Mouse (Mus musculus) thymus, postnatal 0 days (tissue): ENCODE measurements around the gene Idua. TPM values are rescaled to one million over a fixed set of nuclear protein-coding genes. Genes with fewer than 3 reads are reported as not detected.
"Not testable (repeated sequence)": the region's sequence is repeated elsewhere in the genome, so short reads cannot be mapped to it uniquely, and the experiment has no call there.

ENCODE experiments used
- DNase-seq: peaks from one replicate; pipeline ENCODE4 v3.0.0-alpha.2; 2015; ENCODE audit warnings: low spot score
- polyA plus RNA-seq: library from polyadenylated mRNA; unstranded; fragments of >200 nt; fragmentation: Nextera tagmentation; extraction: Ambion mirVana; gene quantifications from 2 replicates; pipeline ENCODE4 v1.2.1, GENCODE M21; 2015

Gene Idua
- polyA plus RNA-seq = 5.4 and 6.2 TPM in 2 replicates

GRCm38 (mm10) chr5:108659698-108660631 is at the start of gene Idua:
Gene Idua (plus strand): TSS chr5:108660331.
- DNase-seq = no peak

GRCm38 (mm10) chr5:108610426-108610825 is 49.7 kb upstream of the Idua start:
- DNase-seq = no peak

- DNase-seq = no peak
These were observed 38.3 kb upstream of the Idua start for GRCm38 (mm10) chr5:108621870-108622269.

- DNase-seq = no peak
These were observed 34.0 kb upstream of the Idua start for GRCm38 (mm10) chr5:108626050-108626660.

GRCm38 (mm10) chr5:108628891-108629633 is 31.1 kb upstream of the Idua start:
- DNase-seq = peak; percentile 48

- DNase-seq = peak; percentile 97
These were observed 30.3 kb upstream of the Idua start, which contains the start of the genes Gak and Tmem175 for GRCm38 (mm10) chr5:108629634-108630483. Gene Gak (minus strand): TSS chr5:108629755. Gene Tmem175 (plus strand): TSS chr5:108629770.

- DNase-seq = no peak
These were observed 26.5 kb upstream of the Idua start for GRCm38 (mm10) chr5:108633676-108634075.

GRCm38 (mm10) chr5:108634088-108634487 is 26.0 kb upstream of the Idua start:
- not testable (repeated sequence) for DNase-seq

GRCm38 (mm10) chr5:108636172-108636571 is 24.0 kb upstream of the Idua start:
- DNase-seq = no peak

- no peak for DNase-seq
These were observed 16.5 kb upstream of the Idua start for GRCm38 (mm10) chr5:108643674-108644073.

GRCm38 (mm10) chr5:108645651-108646342 is 14.3 kb upstream of the Idua start:
- no peak for DNase-seq

- DNase-seq = no peak
These were observed 13.8 kb upstream of the Idua start for GRCm38 (mm10) chr5:108646343-108646660.

- no peak for DNase-seq
These were observed 12.8 kb upstream of the Idua start for GRCm38 (mm10) chr5:108647311-108647710.

GRCm38 (mm10) chr5:108647820-108648465 is 12.2 kb upstream of the Idua start:
- DNase-seq = no peak

- no peak for DNase-seq
These were observed 11.1 kb upstream of the Idua start for GRCm38 (mm10) chr5:108648937-108649576.

- no peak for DNase-seq
These were observed 9.8 kb upstream of the Idua start for GRCm38 (mm10) chr5:108650341-108650740.

- DNase-seq = no peak
These were observed 8.9 kb upstream of the Idua start for GRCm38 (mm10) chr5:108651136-108651720.

GRCm38 (mm10) chr5:108651823-108652222 is 8.3 kb upstream of the Idua start:
- DNase-seq = peak; percentile 76

- no peak for DNase-seq
These were observed 6.8 kb upstream of the Idua start for GRCm38 (mm10) chr5:108653341-108653740.
